Mouse (Mus musculus) limb, embryonic 10.5 days (tissue): ENCODE results near the gene Dcaf8. TPM values are rescaled to one million over a fixed set of nuclear protein-coding genes. Genes with fewer than 3 reads are reported as not detected.

Source experiments
- DNase-seq: peaks from one replicate; pipeline ENCODE4 v3.0.0-alpha.2; 2017; ENCODE audit warnings: low spot score
- H3K27ac ChIP-seq: fragments of 300-500 bp; sonication (generic); 2 replicates; pipeline ENCODE4 v1.5.1; 2016; ENCODE audit warnings: mild to moderate bottlenecking
- H3K27me3 ChIP-seq: fragments of 300-500 bp; sonication (generic); 2 replicates; pipeline ENCODE4 v1.6.1; 2016; ENCODE audit warnings: low read depth, mild to moderate bottlenecking; ENCODE audit not compliant: poor library complexity, severe bottlenecking
- H3K36me3 ChIP-seq: fragments of 300-500 bp; sonication (generic); 2 replicates; pipeline ENCODE4 v1.6.1; 2016; ENCODE audit warnings: mild to moderate bottlenecking, moderate library complexity
- H3K4me1 ChIP-seq: fragments of 300-500 bp; sonication (generic); 2 replicates; pipeline ENCODE4 v1.6.1; 2016
- H3K4me3 ChIP-seq: fragments of 300-500 bp; sonication (generic); 2 replicates; pipeline ENCODE4 v1.5.1; 2016; ENCODE audit warnings: mild to moderate bottlenecking, moderate library complexity
- H3K9me3 ChIP-seq: fragments of 300-500 bp; sonication (generic); replicated peaks from 2 replicates; pipeline ENCODE4 v1.6.1; 2016; ENCODE audit warnings: mild to moderate bottlenecking
- WGBS: fragments of 180-500 bp; shearing (Covaris S2); methylation state at CpG from one replicate; pipeline ENCODE4 v1.1.7; 2016; 5-methylcytosine and 5-hydroxymethylcytosine counted together
- polyA plus RNA-seq: library from polyadenylated mRNA; unstranded; fragments of >200 nt; fragmentation: Nextera tagmentation; extraction: Ambion mirVana; gene quantifications from 2 replicates; pipeline ENCODE4 v1.2.1, GENCODE M21; 2016

Dcaf8 gene
- polyA plus RNA-seq, 1 experiment from 2014 or later = 156 TPM

DNA sequence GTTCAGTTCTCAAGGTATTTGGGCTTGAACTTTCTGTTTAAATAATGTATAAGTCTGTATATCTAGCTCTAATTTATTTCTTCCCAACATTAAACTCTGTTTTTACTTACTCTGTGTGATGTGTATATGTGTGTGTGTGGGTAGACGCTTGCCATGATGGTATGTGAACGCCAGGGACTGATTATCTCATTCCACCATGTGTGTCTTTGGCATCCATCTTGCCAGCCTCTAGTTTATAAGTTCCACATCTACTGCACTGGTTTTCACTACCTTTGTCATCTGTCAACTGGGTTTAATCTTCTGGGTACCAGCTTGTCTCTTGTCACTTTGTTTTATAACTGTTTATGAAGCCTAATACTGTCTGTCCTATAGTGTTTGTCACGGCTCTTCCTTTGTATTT, 7.6 kb downstream of the Dcaf8 start:
- Histone ChIP-seq H3K9me3 (no peaks in the 10 kb centered on the region), H3K4me3 (no peak overlapping the region), H3K27ac (no peak overlapping the region), H3K36me3 (peaks cover 74% of the 10 kb centered on the region), H3K4me1 (no peaks in the 10 kb centered on the region), H3K27me3 (no peaks in the 10 kb centered on the region)
- no peak for DNase-seq
- WGBS = 95% methylated on average over 3 of the region's 3 CpGs

DNA sequence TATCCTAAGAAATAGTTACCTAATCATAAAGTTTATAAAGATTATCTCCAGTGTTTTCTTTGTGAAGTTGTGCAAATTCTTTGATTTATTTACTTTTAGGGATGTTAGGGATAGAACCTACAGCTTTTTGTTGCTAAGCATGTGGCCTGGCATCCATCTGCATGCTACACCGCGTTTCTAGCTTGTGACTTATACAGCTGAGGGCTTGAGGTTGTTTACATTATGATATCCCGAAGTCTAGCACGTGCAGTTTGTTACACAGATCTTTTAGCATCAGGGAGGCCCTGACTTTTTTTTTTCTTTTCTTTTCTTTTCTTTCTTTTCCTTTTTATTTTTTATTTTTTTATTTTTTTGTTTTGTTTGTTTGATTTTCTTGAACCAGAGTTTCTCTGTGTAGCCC, 12.1 kb downstream of the Dcaf8 start:
- no peaks in the 10 kb centered on the region for H3K27me3 ChIP-seq
- H3K9me3 ChIP-seq = no peaks in the 10 kb centered on the region
- H3K4me3 ChIP-seq = no peak overlapping the region
- no peak for DNase-seq
- H3K4me1 ChIP-seq = no peaks in the 10 kb centered on the region
- WGBS = 89% methylated on average over 4 of the region's 4 CpGs
- no peak overlapping the region for H3K27ac ChIP-seq
- H3K36me3 ChIP-seq = peaks cover 49% of the 10 kb centered on the region

- H3K27ac ChIP-seq = no peak overlapping the region
- no peak for DNase-seq
- no peaks in the 10 kb centered on the region for H3K9me3 ChIP-seq
- peaks cover 49% of the 10 kb centered on the region for H3K36me3 ChIP-seq
- H3K4me3 ChIP-seq = no peak overlapping the region
- H3K4me1 ChIP-seq = no peaks in the 10 kb centered on the region
- no peaks in the 10 kb centered on the region for H3K27me3 ChIP-seq
These were observed 12.6 kb downstream of the Dcaf8 start for GRCm38 (mm10) chr1:172160508-172160907.

DNA sequence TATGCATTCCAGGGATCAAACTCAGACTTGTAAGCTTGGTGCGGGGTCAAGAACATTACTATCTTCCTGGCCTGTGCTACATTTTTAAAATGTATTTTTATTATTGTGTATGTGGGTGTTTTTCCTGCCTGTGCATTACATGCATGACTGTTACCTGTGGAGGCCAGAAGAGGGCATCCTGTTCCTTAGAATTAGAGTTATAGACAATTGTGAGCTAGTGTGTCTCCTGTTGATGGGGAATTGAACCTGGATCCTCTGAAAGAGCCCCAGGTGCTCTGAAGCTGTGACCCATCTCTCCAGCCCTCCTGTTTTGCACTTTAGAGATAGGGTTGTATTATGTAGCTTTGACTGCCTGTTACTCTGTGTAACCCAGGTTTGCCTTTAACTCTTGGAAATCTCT, 14.1 kb downstream of the Dcaf8 start:
- H3K9me3 ChIP-seq = no peaks in the 10 kb centered on the region
- peaks cover 49% of the 10 kb centered on the region for H3K36me3 ChIP-seq
- H3K4me3 ChIP-seq = no peak overlapping the region
- DNase-seq = no peak
- no peaks in the 10 kb centered on the region for H3K27me3 ChIP-seq
- H3K27ac ChIP-seq = no peak overlapping the region
- 96% methylated on average over 1 of the region's 1 CpGs for WGBS
- H3K4me1 ChIP-seq = no peaks in the 10 kb centered on the region

DNA sequence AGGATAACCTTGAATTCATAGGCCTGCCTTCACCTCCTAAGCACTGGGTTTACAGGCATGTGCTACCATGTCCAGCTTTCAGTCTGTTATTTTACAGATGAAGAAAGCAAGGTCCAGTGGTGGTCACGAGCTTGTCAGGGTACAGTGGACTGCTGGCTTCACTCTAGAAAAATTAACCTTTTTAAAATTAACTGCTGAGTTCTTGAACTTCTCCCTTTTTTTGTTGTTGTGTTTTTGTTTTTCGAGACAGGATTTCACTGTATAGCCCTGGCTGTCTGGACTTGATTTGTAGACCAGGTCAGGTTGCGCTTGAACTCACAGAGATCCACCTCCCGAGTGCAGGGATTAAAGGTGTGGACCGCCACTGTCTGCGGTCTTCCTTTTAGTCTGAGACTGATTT, 15.1 kb downstream of the Dcaf8 start:
- 88% methylated on average over 6 of the region's 6 CpGs for WGBS
- no peak overlapping the region for H3K4me3 ChIP-seq
- H3K36me3 ChIP-seq = peaks cover 55% of the 10 kb centered on the region
- no peaks in the 10 kb centered on the region for H3K27me3 ChIP-seq
- H3K9me3 ChIP-seq = no peaks in the 10 kb centered on the region
- no peaks in the 10 kb centered on the region for H3K4me1 ChIP-seq
- DNase-seq = no peak
- H3K27ac ChIP-seq = no peak overlapping the region

- DNase-seq = no peak
- H3K4me3 ChIP-seq = no peak overlapping the region
- H3K27me3 ChIP-seq = no peaks in the 10 kb centered on the region
- no peaks in the 10 kb centered on the region for H3K9me3 ChIP-seq
- 93% methylated on average over 5 of the region's 5 CpGs for WGBS
- no peak overlapping the region for H3K27ac ChIP-seq
- H3K4me1 ChIP-seq = no peaks in the 10 kb centered on the region
- peaks cover 92% of the 10 kb centered on the region for H3K36me3 ChIP-seq
These were observed 20.0 kb downstream of the Dcaf8 start for GRCm38 (mm10) chr1:172167911-172168310.

- H3K36me3 ChIP-seq = peaks cover 99% of the 10 kb centered on the region
- WGBS = 95% methylated on average over 5 of the region's 5 CpGs
- no peaks in the 10 kb centered on the region for H3K27me3 ChIP-seq
- H3K4me3 ChIP-seq = no peak overlapping the region
- no peaks in the 10 kb centered on the region for H3K4me1 ChIP-seq
- no peaks in the 10 kb centered on the region for H3K9me3 ChIP-seq
- H3K27ac ChIP-seq = no peak overlapping the region
- no peak for DNase-seq
These were observed 21.9 kb downstream of the Dcaf8 start for GRCm38 (mm10) chr1:172169809-172170208.

DNA sequence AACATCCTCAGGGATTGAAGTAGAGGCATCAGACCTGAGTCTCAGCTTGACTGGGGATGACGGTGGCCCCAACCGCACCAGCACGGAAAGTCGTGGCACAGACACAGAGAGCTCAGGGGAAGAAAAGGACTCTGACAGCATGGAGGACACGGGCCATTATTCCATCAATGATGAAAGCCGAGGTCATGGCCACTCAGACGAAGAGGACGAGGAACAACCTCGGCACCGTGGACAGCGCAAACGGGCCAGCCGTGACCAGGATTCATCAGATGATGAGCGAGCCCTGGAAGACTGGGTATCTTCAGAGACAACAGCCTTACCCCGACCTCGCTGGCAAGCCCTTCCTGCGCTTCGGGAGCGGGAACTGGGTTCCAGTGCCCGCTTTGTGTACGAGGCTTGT, 24.5 kb downstream of the Dcaf8 start:
- Histone ChIP-seq H3K27me3 (no peaks in the 10 kb centered on the region), H3K9me3 (no peaks in the 10 kb centered on the region), H3K4me3 (no peak overlapping the region), H3K36me3 (peaks cover 97% of the 10 kb centered on the region), H3K4me1 (no peaks in the 10 kb centered on the region), H3K27ac (no peak overlapping the region)
- no peak for DNase-seq
- WGBS = 96% methylated on average over 21 of the region's 21 CpGs

- 90% methylated on average over 5 of the region's 5 CpGs for whole genome bisulfite sequencing
- H3K36me3 ChIP-seq = peaks cover 97% of the 10 kb centered on the region
These were observed 25.3 kb downstream of the Dcaf8 start for GRCm38 (mm10) chr1:172173181-172173580.

GRCm38 (mm10) chr1:172177791-172178190, 29.9 kb downstream of the Dcaf8 start:
- Histone ChIP-seq H3K27me3 (no peaks in the 10 kb centered on the region), H3K9me3 (no peaks in the 10 kb centered on the region), H3K36me3 (peaks cover 98% of the 10 kb centered on the region), H3K27ac (no peak overlapping the region), H3K4me3 (no peak overlapping the region), H3K4me1 (no peaks in the 10 kb centered on the region)
- 92% methylated on average over 7 of the region's 7 CpGs for WGBS
- DNase-seq = no peak

More at GRCm38 (mm10) chr1:172173181-172173580, 25.3 kb downstream of the Dcaf8 start:
- no peaks in the 10 kb centered on the region for H3K9me3 ChIP-seq
- no peak overlapping the region for H3K4me3 ChIP-seq
- H3K27ac ChIP-seq = no peak overlapping the region
- H3K27me3 ChIP-seq = no peaks in the 10 kb centered on the region
- DNase-seq = no peak
- H3K4me1 ChIP-seq = no peaks in the 10 kb centered on the region

GRCm38 (mm10) chr1:172179102-172179501, 31.2 kb downstream of the Dcaf8 start:
- 88% methylated on average over 7 of the region's 7 CpGs for WGBS
- DNase-seq = no peak

DNA sequence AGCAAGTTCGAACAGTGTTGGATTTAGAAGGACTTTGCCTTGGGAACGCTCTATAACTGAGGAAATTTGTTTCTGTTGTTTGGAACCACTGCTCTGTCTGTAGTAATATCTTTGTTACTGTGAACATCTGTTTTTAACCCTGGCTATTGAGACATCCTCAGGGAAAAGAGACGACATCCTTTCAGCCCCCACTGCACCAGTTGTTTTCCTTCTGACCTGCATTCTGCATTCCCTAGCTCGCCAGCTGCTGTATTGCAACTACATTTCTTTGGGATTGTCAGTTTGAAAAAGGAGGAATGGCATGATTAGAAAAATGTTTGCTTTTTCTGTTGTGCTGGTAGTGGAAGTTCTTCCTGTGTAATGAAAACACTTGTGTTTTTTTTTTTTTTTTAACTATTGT, 33.0 kb downstream of the Dcaf8 start:
- no peak for DNase-seq
- H3K36me3 ChIP-seq = peaks cover 94% of the 10 kb centered on the region
- no peak overlapping the region for H3K4me3 ChIP-seq
- no peaks in the 10 kb centered on the region for H3K4me1 ChIP-seq
- no peak overlapping the region for H3K27ac ChIP-seq
- WGBS = 78% methylated on average over 4 of the region's 4 CpGs
- H3K9me3 ChIP-seq = no peaks in the 10 kb centered on the region
- H3K27me3 ChIP-seq = no peaks in the 10 kb centered on the region

More at GRCm38 (mm10) chr1:172179102-172179501, 31.2 kb downstream of the Dcaf8 start:
- Histone ChIP-seq H3K4me3 (no peak overlapping the region), H3K4me1 (no peaks in the 10 kb centered on the region), H3K9me3 (no peaks in the 10 kb centered on the region), H3K27ac (no peak overlapping the region), H3K36me3 (peaks cover 96% of the 10 kb centered on the region), H3K27me3 (no peaks in the 10 kb centered on the region)

DNA sequence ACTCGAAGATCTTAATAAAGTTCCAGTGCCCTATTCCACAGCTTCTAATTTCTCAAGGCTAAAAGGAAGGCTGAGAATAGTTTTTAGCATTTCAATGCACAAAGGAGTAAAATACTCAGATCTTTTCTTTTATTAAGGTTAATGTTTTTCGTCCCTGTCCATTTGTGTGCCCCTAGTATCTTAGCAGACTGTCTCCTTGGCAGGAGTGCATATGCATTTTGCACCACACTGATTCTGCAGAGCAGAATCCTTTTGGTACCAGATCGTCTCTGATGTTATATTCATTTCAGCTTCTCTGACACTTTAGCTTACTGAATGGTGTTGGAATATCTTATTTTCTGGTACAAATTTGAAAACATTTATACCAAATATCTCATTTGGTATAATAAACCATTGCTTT, 33.9 kb downstream of the Dcaf8 start:
- Histone ChIP-seq H3K36me3 (peaks cover 94% of the 10 kb centered on the region), H3K27me3 (no peaks in the 10 kb centered on the region), H3K4me3 (no peak overlapping the region), H3K4me1 (no peaks in the 10 kb centered on the region), H3K9me3 (no peaks in the 10 kb centered on the region), H3K27ac (no peak overlapping the region)
- WGBS = 93% methylated on average over 3 of the region's 3 CpGs
- no peak for DNase-seq

DNA sequence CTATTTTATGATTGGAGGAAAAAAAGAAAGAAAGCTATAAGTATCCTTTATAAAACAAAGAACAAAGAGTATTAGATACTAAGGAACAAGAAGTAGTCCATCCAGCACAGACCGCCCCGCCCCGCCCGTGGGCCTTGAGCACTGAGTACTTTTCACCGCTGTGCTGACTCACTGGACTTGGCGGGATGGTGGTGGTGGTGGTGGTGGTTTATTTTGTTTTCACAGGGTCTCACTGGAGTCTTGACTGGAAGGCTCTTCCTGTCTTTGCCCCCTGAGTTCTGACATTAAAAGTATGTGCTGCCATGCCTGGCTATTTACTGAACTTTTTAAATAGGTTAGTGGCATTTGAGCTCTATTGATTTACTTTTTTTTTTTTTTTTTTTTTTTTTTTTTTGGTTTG, 35.2 kb downstream of the Dcaf8 start:
- Histone ChIP-seq H3K36me3 (peaks cover 97% of the 10 kb centered on the region), H3K27ac (no peak overlapping the region), H3K4me3 (no peak overlapping the region), H3K9me3 (no peaks in the 10 kb centered on the region), H3K27me3 (no peaks in the 10 kb centered on the region), H3K4me1 (no peaks in the 10 kb centered on the region)
- WGBS = 95% methylated on average over 6 of the region's 6 CpGs
- no peak for DNase-seq
